Mouse (Mus musculus): ENCODE results near the gene Cdcp2. TPM values are rescaled to one million over a fixed set of nuclear protein-coding genes. Genes with fewer than 3 reads are reported as not detected.

Cdcp2 gene
- polyA plus RNA-seq, 1 experiment from 2014 or later, result not detected

DNA sequence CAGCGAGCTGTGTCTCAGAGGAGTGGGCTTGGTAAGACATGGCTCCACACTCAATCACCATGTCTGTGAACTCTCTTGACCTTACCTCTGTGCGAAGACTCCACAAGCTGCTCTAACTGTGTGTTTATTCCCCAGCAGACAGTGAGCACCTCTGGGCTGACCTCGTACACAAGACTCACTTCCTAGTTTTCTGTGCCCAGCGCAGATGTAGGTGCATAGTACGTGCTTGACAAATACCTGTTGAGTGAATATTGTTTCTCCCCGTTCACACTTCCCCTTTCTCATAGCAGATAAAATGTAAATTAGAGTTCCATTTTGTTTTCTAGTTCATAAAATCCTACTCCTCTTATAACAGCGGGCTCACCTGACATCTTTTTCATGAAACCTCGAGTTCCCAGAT, 46.8 kb downstream of the Cdcp2 start:
- Histone ChIP-seq H3K4me2 (no peak overlapping the region), H3K36me3 (replicated peaks) (no peaks in the 10 kb centered on the region; the same call in 1 of the 2 replicates), H3K9me3 (no peaks in the 10 kb centered on the region), H3K4me1 (peaks cover 33% of the 10 kb centered on the region), H3K9ac (no peak overlapping the region), H3K27me3 (replicated peaks) (no peaks in the 10 kb centered on the region), H3K4me3 (no peak overlapping the region), H3K27ac (no peak overlapping the region; the same call in 1 of the 2 replicates)
- no peak for ATAC-seq (replicated peaks)
- 89% methylated on average over 8 of the region's 8 CpGs for WGBS

DNA sequence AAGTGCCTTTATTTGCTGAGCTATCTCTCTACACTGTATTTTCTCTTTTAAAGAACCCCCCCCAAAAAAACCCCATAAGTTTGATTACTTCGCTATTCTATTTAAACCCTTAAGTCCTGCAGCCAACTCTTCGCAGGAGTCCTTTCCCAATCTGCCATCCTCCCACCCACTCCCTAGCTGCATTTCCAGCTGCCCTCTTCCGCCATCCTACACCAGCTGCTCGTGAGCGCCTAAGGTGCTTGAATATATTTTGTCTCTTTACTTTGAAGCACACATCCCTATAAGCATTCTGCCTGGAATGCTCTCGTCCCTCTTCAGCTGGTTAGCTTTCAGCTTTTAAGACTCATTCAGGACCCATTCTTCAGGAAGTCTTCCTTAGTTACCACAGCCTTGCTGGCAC, 54.3 kb downstream of the Cdcp2 start:
- ATAC-seq (replicated peaks), result no peak
- Histone ChIP-seq H3K9me3 (no peaks in the 10 kb centered on the region), H3K9ac (no peak overlapping the region), H3K36me3 (replicated peaks) (no peaks in the 10 kb centered on the region; the same call in 1 of the 2 replicates), H3K4me3 (no peak overlapping the region), H3K4me1 (no peaks in the 10 kb centered on the region), H3K27me3 (replicated peaks) (no peaks in the 10 kb centered on the region), H3K4me2 (no peak overlapping the region), H3K27ac (no peak overlapping the region)
- WGBS, result 71% methylated on average over 6 of the region's 6 CpGs

- H3K9ac ChIP-seq, result no peak overlapping the region
- 76% methylated on average over 8 of the region's 8 CpGs for WGBS
- H3K27me3 ChIP-seq (replicated peaks), result no peaks in the 10 kb centered on the region
- H3K9me3 ChIP-seq, result no peaks in the 10 kb centered on the region
- H3K36me3 ChIP-seq (replicated peaks), result no peaks in the 10 kb centered on the region
- H3K4me1 ChIP-seq, result no peaks in the 10 kb centered on the region
- H3K27ac ChIP-seq, result no peak overlapping the region
- H3K4me2 ChIP-seq, result no peak overlapping the region
- no peak for ATAC-seq (replicated peaks)
- no peak overlapping the region for H3K4me3 ChIP-seq
These were observed 55.9 kb downstream of the Cdcp2 start for GRCm38 (mm10) chr4:107152571-107152970.

DNA sequence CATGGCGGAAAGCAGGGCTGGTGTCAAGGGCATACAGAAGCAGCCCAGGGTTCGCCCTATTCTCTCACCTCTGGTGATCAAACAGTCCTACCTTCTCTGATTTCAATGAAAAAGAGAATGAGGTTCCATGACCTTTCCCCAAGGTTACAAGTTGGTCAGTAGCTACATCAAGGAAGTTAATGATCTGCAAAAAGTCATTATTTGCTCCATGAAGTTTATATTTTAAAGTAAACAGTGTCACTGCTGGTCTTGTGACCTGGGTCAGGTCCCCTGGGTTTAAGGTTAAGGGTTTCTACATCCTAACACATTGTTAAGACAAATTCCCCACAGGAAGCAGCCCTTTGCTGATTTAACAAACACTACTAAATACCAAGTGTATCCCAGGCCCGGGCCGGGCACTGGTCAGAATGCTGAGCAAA, 60.3 kb downstream of the Cdcp2 start:
- no peaks in the 10 kb centered on the region for H3K9me3 ChIP-seq
- H3K27me3 ChIP-seq (replicated peaks), result no peaks in the 10 kb centered on the region
- no peaks in the 10 kb centered on the region for H3K4me1 ChIP-seq
- H3K9ac ChIP-seq, result no peak overlapping the region
- 92% methylated on average over 4 of the region's 4 CpGs for WGBS
- H3K27ac ChIP-seq, result no peak overlapping the region
- no peak overlapping the region for H3K4me3 ChIP-seq
- no peaks in the 10 kb centered on the region for H3K36me3 ChIP-seq (replicated peaks)
- no peak overlapping the region for H3K4me2 ChIP-seq
- ATAC-seq (replicated peaks), result no peak

DNA sequence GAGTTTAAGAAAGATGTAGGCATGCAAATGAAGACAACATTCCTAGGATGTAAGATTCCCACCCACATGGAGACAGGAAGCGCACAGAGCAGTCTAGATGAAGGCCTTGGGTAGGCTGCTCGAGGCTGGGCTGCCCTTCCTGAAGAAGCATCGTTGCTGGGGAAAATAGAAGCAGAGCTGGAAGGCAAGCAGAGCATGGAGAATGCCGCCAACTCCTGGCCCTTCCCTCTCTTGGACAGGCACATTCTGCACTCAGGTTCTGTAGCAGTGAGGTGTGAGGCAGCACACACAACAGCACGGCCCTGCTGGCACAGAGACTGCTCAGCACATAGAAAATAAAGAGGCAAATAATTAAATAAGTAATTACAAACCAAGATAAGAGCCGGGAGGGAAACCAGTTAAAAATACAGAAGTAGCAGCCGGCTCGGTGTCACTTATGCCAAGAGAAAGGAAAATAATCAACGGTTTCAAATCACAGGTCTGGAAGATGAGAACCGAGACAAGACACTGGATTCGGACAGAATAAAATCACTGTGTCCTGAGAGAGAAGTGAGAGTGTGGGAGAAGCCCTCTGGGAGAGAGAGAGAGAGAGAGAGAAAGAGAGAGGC, 62.6 kb downstream of the Cdcp2 start:
- Histone ChIP-seq H3K4me2 (no peak overlapping the region), H3K36me3 (replicated peaks) (no peaks in the 10 kb centered on the region), H3K27ac (no peak overlapping the region), H3K4me1 (peaks cover 2% of the 10 kb centered on the region; the same call in 1 of the 2 replicates), H3K4me3 (no peak overlapping the region), H3K27me3 (replicated peaks) (no peaks in the 10 kb centered on the region), H3K9me3 (no peaks in the 10 kb centered on the region), H3K9ac (no peak overlapping the region)
- whole genome bisulfite sequencing, result 93% methylated on average over 11 of the region's 11 CpGs
- no peak for ATAC-seq (replicated peaks)

- 93% methylated on average over 8 of the region's 8 CpGs for WGBS
- Histone ChIP-seq H3K36me3 (replicated peaks) (no peaks in the 10 kb centered on the region; the same call in 1 of the 2 replicates), H3K9ac (no peak overlapping the region), H3K9me3 (no peaks in the 10 kb centered on the region), H3K4me3 (no peak overlapping the region), H3K27me3 (replicated peaks) (no peaks in the 10 kb centered on the region), H3K27ac (no peak overlapping the region), H3K4me2 (no peak overlapping the region), H3K4me1 (peaks cover 6% of the 10 kb centered on the region; the same call in 1 of the 2 replicates)
- no peak for ATAC-seq (replicated peaks)
These were observed 63.5 kb downstream of the Cdcp2 start for GRCm38 (mm10) chr4:107160181-107160580.

Other genes with a start within 250 kb of the Cdcp2 start
- 175 and 194 TPM in 2 replicates for gene Ssbp3, start 186.2 kb upstream of the Cdcp2 start, polyA plus RNA-seq (2015; fragmentation: Nextera tagmentation; extraction: Ambion mirVana)
- 77.7 and 82.3 TPM in 2 replicates for gene Mrpl37, start 30.0 kb upstream of the Cdcp2 start, polyA plus RNA-seq (2015; fragmentation: Nextera tagmentation; extraction: Ambion mirVana)
- 3.7 and 4.7 TPM in 2 replicates for gene Cyb5rl, start 29.9 kb upstream of the Cdcp2 start, polyA plus RNA-seq (2015; fragmentation: Nextera tagmentation; extraction: Ambion mirVana)
- 346 TPM in 2 replicates for gene Tmem59, start 81.5 kb downstream of the Cdcp2 start, polyA plus RNA-seq (2015; fragmentation: Nextera tagmentation; extraction: Ambion mirVana)
- gene Tceanc2, start 82.2 kb downstream of the Cdcp2 start, polyA plus RNA-seq (2015; fragmentation: Nextera tagmentation; extraction: Ambion mirVana), result 17.2 and 24.3 TPM in 2 replicates
- not detected in 2 replicates for gene Ldlrad1, start 112.3 kb downstream of the Cdcp2 start, polyA plus RNA-seq (2015; fragmentation: Nextera tagmentation; extraction: Ambion mirVana)
- gene Lrrc42, start 156.6 kb downstream of the Cdcp2 start, polyA plus RNA-seq (2015; fragmentation: Nextera tagmentation; extraction: Ambion mirVana), result 48.2 and 52.9 TPM in 2 replicates
- gene Hspb11, start 156.7 kb downstream of the Cdcp2 start, polyA plus RNA-seq (2015; fragmentation: Nextera tagmentation; extraction: Ambion mirVana), result 30.7 and 34.5 TPM in 2 replicates
- not detected in 2 replicates for gene Dio1, start 210.3 kb downstream of the Cdcp2 start, polyA plus RNA-seq (2015; fragmentation: Nextera tagmentation; extraction: Ambion mirVana)
- 51.7 and 56.2 TPM in 2 replicates for gene Yipf1, start 217.5 kb downstream of the Cdcp2 start, polyA plus RNA-seq (2015; fragmentation: Nextera tagmentation; extraction: Ambion mirVana)

Data from midbrain, embryonic 15.5 days (tissue).